Mouse (Mus musculus): ENCODE data around the gene Foxe1. TPM values are rescaled to one million over a fixed set of nuclear protein-coding genes. Genes with fewer than 3 reads are reported as not detected.

The Foxe1 gene
- polyA plus RNA-seq, 1 experiment from 2014 or later = not detected

- Histone ChIP-seq H3K9ac (replicated peaks) (peak overlapping the region; percentile 79), H3K4me3 (peak overlapping the region; percentile 74), H3K9me3 (no peaks in the 10 kb centered on the region), H3K36me3 (peaks cover 19% of the 10 kb centered on the region), H3K27me3 (no peaks in the 10 kb centered on the region), H3K27ac (replicated peaks) (peak overlapping the region; percentile 96), H3K4me1 (peaks cover 12% of the 10 kb centered on the region), H3K4me2 (replicated peaks) (peak overlapping the region; percentile 58)
- ATAC-seq (replicated peaks) = 0 out of 2 replicates have a peak, but pooled peaks have one; percentile 7
- WGBS = 38% methylated on average over 5 of the region's 5 CpGs
Measured at GRCm38 (mm10) chr4:46388556-46388955, 45.1 kb downstream of the Foxe1 start.

DNA sequence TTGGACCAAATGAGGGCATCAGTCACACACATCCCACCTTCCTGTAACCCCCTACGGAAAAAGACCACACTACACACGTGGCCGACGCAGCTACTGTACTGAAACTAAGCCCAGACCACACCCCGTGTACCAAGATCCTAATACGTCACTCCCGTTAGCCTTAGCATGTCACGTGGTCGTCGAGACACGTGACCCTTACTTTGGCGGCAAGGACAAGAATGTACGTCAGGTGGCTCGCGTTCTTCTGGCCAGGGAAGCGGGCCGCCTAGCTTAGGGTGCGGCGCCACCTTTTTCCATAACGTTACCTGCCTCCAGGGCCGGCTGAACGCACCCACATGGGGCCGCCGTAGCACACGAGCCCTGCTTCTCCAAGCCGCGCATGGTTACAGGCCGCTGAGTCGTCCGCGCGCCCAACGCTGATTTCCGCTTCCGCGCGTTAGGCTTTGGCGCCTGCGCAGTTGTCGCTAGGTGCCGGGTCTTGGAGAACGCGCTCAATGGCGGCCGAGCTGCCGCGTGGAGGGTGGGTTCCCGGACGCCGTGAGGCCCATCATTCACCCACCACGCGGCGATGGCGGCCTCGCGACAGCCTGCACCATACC is 45.7 kb downstream of the Foxe1 start, which contains the start of gene Trmo:
TSS of gene Trmo (minus strand) at position 425 of the 599 bp plus-strand sequence.
- H3K4me1 ChIP-seq = peaks cover 12% of the 10 kb centered on the region

DNA sequence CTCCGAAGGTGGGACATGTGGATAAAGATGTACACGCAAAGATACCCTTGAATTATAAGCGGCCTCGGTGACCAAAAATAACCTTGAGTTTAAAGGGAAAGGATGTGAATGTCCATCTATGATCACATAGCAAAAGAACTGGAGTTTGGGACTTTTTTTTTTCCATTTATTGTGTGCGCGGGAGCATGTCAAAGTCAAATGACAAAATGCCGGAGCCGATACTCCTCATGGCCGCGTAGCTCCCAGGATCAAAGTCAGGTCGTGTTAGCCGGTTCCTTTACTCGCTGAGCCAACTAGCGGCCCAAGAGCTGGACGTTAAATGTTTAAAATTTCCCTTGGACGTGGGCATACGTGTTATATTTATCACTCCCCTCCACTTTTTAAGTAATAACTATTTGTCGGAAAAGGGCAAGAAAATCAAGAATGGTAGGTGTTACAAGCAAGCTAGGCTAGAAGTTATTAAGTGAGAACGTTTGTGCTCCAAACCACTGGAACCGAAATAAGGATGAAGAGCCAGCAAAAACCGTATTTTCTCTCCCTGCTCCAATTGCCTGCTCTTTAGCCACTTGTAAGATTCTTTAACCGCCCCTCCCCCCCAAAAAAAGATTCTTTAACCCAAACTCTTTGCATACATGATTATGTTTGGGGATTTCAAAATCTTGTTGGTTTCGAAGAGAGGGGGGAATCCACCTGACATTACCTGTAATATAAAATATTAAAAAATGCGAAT is 46.4 kb downstream of the Foxe1 start:
- under 1% methylated on average over 24 of the region's 24 CpGs for WGBS
- Histone ChIP-seq H3K27ac (replicated peaks) (peak overlapping the region; percentile 96), H3K4me2 (replicated peaks) (peak overlapping the region; percentile 58), H3K9ac (replicated peaks) (peak overlapping the region; percentile 79), H3K27me3 (no peaks in the 10 kb centered on the region), H3K9me3 (no peaks in the 10 kb centered on the region), H3K4me1 (peaks cover 12% of the 10 kb centered on the region), H3K36me3 (peaks cover 8% of the 10 kb centered on the region), H3K4me3 (peak overlapping the region; percentile 74)
- ATAC-seq (replicated peaks) = no peak

More for the DNA sequence above, 45.7 kb downstream of the Foxe1 start, which contains the start of gene Trmo:
- H3K9me3 ChIP-seq = no peaks in the 10 kb centered on the region
- no peaks in the 10 kb centered on the region for H3K27me3 ChIP-seq
- H3K4me3 ChIP-seq = peak within 1 kb of the TSS; percentile 74
- peak within 1 kb of the TSS; percentile 58 for H3K4me2 ChIP-seq (replicated peaks)
- under 1% methylated on average over 56 of the region's 56 CpGs for WGBS
- H3K27ac ChIP-seq (replicated peaks) = peak within 1 kb of the TSS; percentile 96
- peak; percentile 97 for ATAC-seq (replicated peaks)
- peaks cover 14% of the 10 kb centered on the region for H3K36me3 ChIP-seq
- peak within 1 kb of the TSS; percentile 79 for H3K9ac ChIP-seq (replicated peaks)

- Histone ChIP-seq H3K36me3 (0 out of 2 replicates have a peak, but pooled peaks cover under 1% of the 10 kb centered on the region), H3K4me3 (peak overlapping the region; percentile 74; the same call in 1 of the 2 replicates), H3K9me3 (no peaks in the 10 kb centered on the region), H3K4me1 (peaks cover 12% of the 10 kb centered on the region), H3K9ac (replicated peaks) (peak overlapping the region; percentile 79; the same call in 1 of the 2 replicates), H3K4me2 (replicated peaks) (peak overlapping the region; percentile 58), H3K27ac (replicated peaks) (no peak overlapping the region), H3K27me3 (no peaks in the 10 kb centered on the region)
- ATAC-seq (replicated peaks) = no peak
- 24% methylated on average over 9 of the region's 9 CpGs for WGBS
Measured at GRCm38 (mm10) chr4:46390390-46390970, 47.1 kb downstream of the Foxe1 start.

DNA sequence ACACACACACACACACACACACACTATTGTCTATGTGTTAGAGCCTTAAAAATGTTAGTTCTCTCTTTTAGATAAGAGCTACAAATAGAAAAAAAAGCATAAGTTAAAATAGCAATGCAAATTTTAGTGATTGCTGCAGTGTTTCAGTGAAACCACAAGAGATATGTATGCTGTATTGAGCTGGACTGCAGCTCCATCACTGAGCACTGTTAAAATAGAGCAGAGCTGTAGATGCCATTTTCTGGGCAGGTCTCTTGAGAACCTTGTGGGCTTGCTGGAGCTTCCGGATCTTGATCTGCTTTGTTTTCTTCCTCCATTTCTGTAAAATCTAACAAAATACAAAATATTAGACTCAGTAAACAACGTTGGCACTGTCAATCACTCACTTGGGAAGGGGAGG is 51.0 kb downstream of the Foxe1 start:
- H3K36me3 ChIP-seq = no peaks in the 10 kb centered on the region
- 88% methylated on average over 2 of the region's 2 CpGs for WGBS
- ATAC-seq (replicated peaks) = no peak
- H3K4me2 ChIP-seq (replicated peaks) = no peak overlapping the region
- H3K9ac ChIP-seq (replicated peaks) = no peak overlapping the region
- H3K27ac ChIP-seq (replicated peaks) = no peak overlapping the region
- peaks cover 6% of the 10 kb centered on the region; the same call in 1 of the 2 replicates for H3K4me1 ChIP-seq
- H3K27me3 ChIP-seq = no peaks in the 10 kb centered on the region; the same call in 1 of the 2 replicates
- no peaks in the 10 kb centered on the region for H3K9me3 ChIP-seq
- H3K4me3 ChIP-seq = no peak overlapping the region

- Histone ChIP-seq H3K9me3 (no peaks in the 10 kb centered on the region), H3K27ac (replicated peaks) (no peak overlapping the region), H3K4me3 (no peak overlapping the region), H3K36me3 (no peaks in the 10 kb centered on the region), H3K9ac (replicated peaks) (no peak overlapping the region), H3K27me3 (no peaks in the 10 kb centered on the region; the same call in 1 of the 2 replicates), H3K4me1 (no peaks in the 10 kb centered on the region), H3K4me2 (replicated peaks) (no peak overlapping the region)
- WGBS = 45% methylated on average over 5 of the region's 5 CpGs
- no peak for ATAC-seq (replicated peaks)
Measured at GRCm38 (mm10) chr4:46395736-46396135, 52.3 kb downstream of the Foxe1 start.

Other genes starting within 250 kb of the Foxe1 start
- 99.1 and 101 TPM in 2 replicates for gene Ncbp1, start 205.0 kb upstream of the Foxe1 start, polyA plus RNA-seq (2015; fragmentation: Nextera tagmentation; extraction: Ambion mirVana)
- 36.8 and 41.3 TPM in 2 replicates for gene Tstd2, start 204.9 kb upstream of the Foxe1 start, polyA plus RNA-seq (2015; fragmentation: Nextera tagmentation; extraction: Ambion mirVana)
- 32.5 and 33.5 TPM in 2 replicates for gene Xpa, start 147.3 kb upstream of the Foxe1 start, polyA plus RNA-seq (2015; fragmentation: Nextera tagmentation; extraction: Ambion mirVana)
- gene Trmo, start 45.8 kb downstream of the Foxe1 start, polyA plus RNA-seq (2015; fragmentation: Nextera tagmentation; extraction: Ambion mirVana) = 11.5 and 12.7 TPM in 2 replicates
- 0.24 TPM in 1 of 2 replicates, not detected in the other for gene Hemgn, start 69.9 kb downstream of the Foxe1 start, polyA plus RNA-seq (2015; fragmentation: Nextera tagmentation; extraction: Ambion mirVana)
- gene Anp32b, start 107.3 kb downstream of the Foxe1 start, polyA plus RNA-seq (2015; fragmentation: Nextera tagmentation; extraction: Ambion mirVana) = 109 and 115 TPM in 2 replicates
- gene Nans, start 145.6 kb downstream of the Foxe1 start, polyA plus RNA-seq (2015; fragmentation: Nextera tagmentation; extraction: Ambion mirVana) = 78.5 and 84.2 TPM in 2 replicates
- gene Trim14, start 192.5 kb downstream of the Foxe1 start, polyA plus RNA-seq (2015; fragmentation: Nextera tagmentation; extraction: Ambion mirVana) = 0.48 and 1.2 TPM in 2 replicates

All from forebrain, embryonic 15.5 days (tissue).